Mouse (Mus musculus) CH12.LX (cell line): ENCODE results near the gene Zfp93. TPM values are rescaled to one million over a fixed set of nuclear protein-coding genes. Genes with fewer than 3 reads are reported as not detected.

Experiments
- DNase-seq: peaks from one replicate; pipeline ENCODE4 v3.0.0-alpha.2; 2013; ENCODE audit errors: extremely low read depth
- H3K27ac ChIP-seq: 2 replicates; pipeline ENCODE4 v1.5.1; 2012; ENCODE audit warnings: low read depth, mild to moderate bottlenecking, control low read depth, moderate library complexity; ENCODE audit not compliant: insufficient read depth
- H3K27me3 ChIP-seq: replicated peaks from 2 replicates; pipeline ENCODE3; 2012; ENCODE audit warnings: inconsistent platforms
- H3K36me3 ChIP-seq, 2 experiments: replicated peaks in 1 of 2; 2 replicates each; pipeline versions ENCODE3 to v1.6.1; 2012; ENCODE audit warnings: inconsistent platforms in 1 of 2, low read length in 1 of 2, mild to moderate bottlenecking in 1 of 2, mixed read lengths in 1 of 2, moderate library complexity in 1 of 2; ENCODE audit not compliant: control insufficient read depth in 1 of 2, insufficient read depth in 1 of 2
- H3K4me1 ChIP-seq, 2 experiments: 2 replicates each; pipeline ENCODE4 v1.6.1; 2012; ENCODE audit warnings: inconsistent platforms in 1 of 2, moderate library complexity in 1 of 2; ENCODE audit not compliant: insufficient read depth in 2 of 2, control insufficient read depth in 1 of 2
- H3K4me2 ChIP-seq: 2 replicates; pipeline ENCODE4 v1.6.1; 2012; ENCODE audit warnings: low read depth, mild to moderate bottlenecking, control low read depth; ENCODE audit not compliant: poor library complexity, insufficient read depth, severe bottlenecking
- H3K4me3 ChIP-seq, 3 experiments: fragments of 150-350 bp in 1 of 3; sonication (generic) in 1 of 3; replicated peaks in 1 of 3; 2 replicates each; pipeline versions ENCODE3 to v1.5.1; 2011 to 2012; ENCODE audit warnings: low read depth in 2 of 3, low read length in 2 of 3, mild to moderate bottlenecking in 2 of 3, moderate library complexity in 2 of 3, control low read depth in 1 of 3, improper control_type of control experiment in 1 of 3, inconsistent platforms in 1 of 3, mixed read lengths in 1 of 3; ENCODE audit not compliant: poor library complexity in 1 of 3
- H3K79me2 ChIP-seq: replicated peaks from 2 replicates; pipeline ENCODE4 v1.6.1; 2012; ENCODE audit warnings: mild to moderate bottlenecking, moderate library complexity; ENCODE audit not compliant: control insufficient read depth, poor library complexity, insufficient read depth, severe bottlenecking; ENCODE audit errors: extremely low read depth
- H3K9ac ChIP-seq: 2 replicates; pipeline ENCODE4 v1.6.1; 2012; ENCODE audit warnings: low read depth, mild to moderate bottlenecking, control low read depth, moderate library complexity; ENCODE audit not compliant: insufficient read depth
- H3K9me3 ChIP-seq: replicated peaks from 2 replicates; pipeline ENCODE3; 2012; ENCODE audit warnings: low read length, inconsistent platforms, mixed read lengths
- ELF1 ChIP-seq: IDR thresholded peaks from 2 replicates; pipeline ENCODE4 v1.6.1; 2014; ENCODE audit warnings: low read depth, mild to moderate bottlenecking, inconsistent platforms, low read length, improper control_type of control experiment
- EP300 ChIP-seq: IDR thresholded peaks from 2 replicates; pipeline ENCODE4 v1.6.1; 2011; ENCODE audit warnings: low read length, improper control_type of control experiment
- JUND ChIP-seq: conservative IDR thresholded peaks from 2 replicates; pipeline ENCODE4 v1.6.1; 2011; ENCODE audit warnings: low read depth, low read length, improper control_type of control experiment
- KAT2A ChIP-seq: IDR thresholded peaks from 2 replicates; pipeline ENCODE4 v1.6.1; 2012; ENCODE audit warnings: low read length, improper control_type of control experiment, inconsistent platforms; ENCODE audit not compliant: insufficient replicate concordance
- MAFK ChIP-seq: IDR thresholded peaks from 2 replicates; pipeline ENCODE4 v1.6.1; 2011; ENCODE audit warnings: low read length, improper control_type of control experiment; ENCODE audit not compliant: insufficient replicate concordance
- MEF2A ChIP-seq: IDR thresholded peaks from 2 replicates; pipeline ENCODE4 v1.6.1; 2014; ENCODE audit warnings: low read depth, mild to moderate bottlenecking, inconsistent platforms, low read length, improper control_type of control experiment, borderline replicate concordance
- NELFE ChIP-seq: IDR thresholded peaks from 2 replicates; pipeline ENCODE4 v1.6.1; 2011; ENCODE audit warnings: low read depth, low read length, improper control_type of control experiment
- SIN3A ChIP-seq: IDR thresholded peaks from 2 replicates; pipeline ENCODE4 v1.6.1; 2012; ENCODE audit warnings: low read length, improper control_type of control experiment, inconsistent platforms
- TCF12 ChIP-seq: IDR thresholded peaks from 2 replicates; pipeline ENCODE4 v1.6.1; 2014; ENCODE audit warnings: low read depth, mild to moderate bottlenecking, inconsistent platforms, low read length, improper control_type of control experiment
- ZKSCAN1 ChIP-seq: IDR thresholded peaks from 2 replicates; pipeline ENCODE4 v1.6.1; 2012; ENCODE audit warnings: low read depth, inconsistent platforms, low read length, improper control_type of control experiment, borderline replicate concordance
- dilution Hi-C: fragments of 300-500 bp; cut with MboI; formaldehyde crosslinking; loops from 2 replicates; pipeline ENCODE4 v1.14.3; 2020; ENCODE audit warnings: low sequenced_read_pairs; ENCODE audit not compliant: extremely low pct_unique_long_range_greater_than_20kb, extremely low pct_ligation_motif_present
- in situ Hi-C: fragments of 300-500 bp; cut with MboI; formaldehyde crosslinking; loops from 3 replicates; pipeline ENCODE4 v1.14.3; 2019; ENCODE audit warnings: low sequenced_read_pairs, low pct_ligation_motif_present, low pct_unique_long_range_greater_than_20kb, mixed read lengths
- polyA plus RNA-seq: library from polyadenylated mRNA; unstranded; fragments of >175 nt; gene quantifications from 2 replicates; pipeline ENCODE4 v1.2.1, GENCODE M21; 2012; ENCODE audit warnings: low read depth; ENCODE audit not compliant: insufficient read length
- total RNA-seq, 2 experiments: library from RNA; depleted of rRNA; stranded (reverse); fragments of 300-350 nt in 1 of 2; fragments of >200 nt in 1 of 2; gene quantifications; 2 replicates each; pipeline ENCODE4 v1.2.3; 2012 to 2014

Zfp93 gene
- total and polyA plus RNA-seq, 3 experiments: 0.11 to 0.30 (median 0.21) TPM

DNA sequence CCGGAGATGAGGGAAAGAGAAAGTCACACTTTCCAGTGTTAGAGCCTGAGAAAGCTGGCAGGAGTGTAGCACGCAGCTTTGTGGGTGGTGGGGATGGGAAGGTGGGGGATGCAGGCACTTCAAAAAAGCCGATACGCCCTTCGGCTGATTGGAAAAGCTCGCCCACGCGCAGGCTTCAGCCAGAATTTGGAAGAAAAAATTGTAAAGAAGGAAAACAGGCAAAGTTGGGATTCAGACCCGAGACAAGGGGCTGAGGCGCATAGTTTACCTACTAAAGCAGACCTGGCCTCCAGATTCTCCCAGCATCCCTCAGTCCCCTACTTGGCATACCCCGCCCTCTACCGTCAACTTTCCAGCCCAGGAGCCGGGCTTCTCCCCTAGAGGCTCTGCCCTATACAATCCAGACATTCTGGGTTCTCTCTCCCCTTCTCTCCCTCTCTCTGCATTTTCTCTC lies 55.5 kb downstream of the Zfp93 start:
- in situ Hi-C loops: no loop called here
- Histone ChIP-seq H3K4me2 (no peak overlapping the region), H3K4me3 (no peak overlapping the region), H3K9ac (no peak overlapping the region), H3K9me3 (peaks cover 17% of the 10 kb centered on the region), H3K36me3 (no peaks in the 10 kb centered on the region), H3K27me3 (peaks cover 53% of the 10 kb centered on the region), H3K4me1 (no peaks in the 10 kb centered on the region), H3K79me2 (no peaks in the 10 kb centered on the region), H3K27ac (no peak overlapping the region)
- DNase-seq: no peak
- dilution Hi-C loops: no loop called here
- TF ChIP-seq SIN3A: no peak
- TF ChIP-seq MEF2A: no peak
- no peak for TF ChIP-seq ZKSCAN1
- no peak for TF ChIP-seq MAFK
- TF ChIP-seq NELFE: no peak
- TF ChIP-seq ELF1: no peak
- TF ChIP-seq EP300: no peak
- no peak for TF ChIP-seq KAT2A

DNA sequence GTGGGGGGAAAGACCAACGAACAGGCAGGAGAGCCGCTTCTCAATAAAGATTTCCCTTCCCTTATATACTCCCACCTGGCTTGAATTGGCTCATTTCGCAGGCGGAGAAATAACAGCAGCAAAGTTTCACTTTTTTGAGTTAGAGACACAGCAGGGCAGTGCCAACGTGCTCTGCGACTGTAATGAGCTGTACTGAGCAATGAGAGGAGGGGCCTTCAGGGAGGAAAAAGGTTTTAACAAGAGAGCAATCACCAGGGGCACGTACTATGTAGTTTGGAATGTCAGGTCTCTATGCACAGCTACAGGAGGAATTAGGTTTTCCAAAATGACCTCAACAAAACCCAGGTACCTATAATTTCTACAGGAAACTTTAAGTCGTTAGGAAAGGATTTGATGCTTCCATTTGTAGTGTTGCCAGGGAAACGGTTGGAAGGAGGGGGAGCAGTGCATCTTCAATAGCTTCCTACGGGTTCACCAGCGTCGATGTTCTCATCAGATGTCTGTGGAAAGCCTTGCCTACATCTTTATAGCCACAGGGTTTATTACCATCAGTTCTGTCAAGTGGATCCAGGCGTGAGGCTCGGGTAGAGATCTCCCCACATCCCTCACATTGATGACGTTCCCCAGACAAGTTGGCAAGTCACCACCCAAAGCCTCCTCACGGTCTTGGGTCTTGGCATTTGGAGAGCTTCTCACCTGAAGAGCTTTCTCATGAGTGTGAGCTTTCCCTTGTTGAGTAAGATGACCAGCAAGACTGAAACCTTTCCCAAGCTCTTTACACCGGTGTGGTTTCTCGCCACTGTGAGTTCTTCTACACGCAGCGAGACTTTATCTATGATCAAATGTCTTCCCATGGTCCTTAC lies 56.3 kb downstream of the Zfp93 start:
- H3K4me1 ChIP-seq: no peaks in the 10 kb centered on the region

More for the DNA sequence above, 56.3 kb downstream of the Zfp93 start:
- H3K4me2 ChIP-seq: no peak overlapping the region
- TF ChIP-seq JUND (no peak), ELF1 (no peak), TCF12 (no peak), EP300 (no peak)
- H3K27me3 ChIP-seq: peaks cover 52% of the 10 kb centered on the region
- DNase-seq: no peak
- H3K79me2 ChIP-seq: no peaks in the 10 kb centered on the region
- H3K9ac ChIP-seq: no peak overlapping the region
- no peak overlapping the region for H3K27ac ChIP-seq
- no peaks in the 10 kb centered on the region for H3K36me3 ChIP-seq
- H3K9me3 ChIP-seq: peaks cover 17% of the 10 kb centered on the region
- in situ Hi-C loops: no loop called here
- dilution Hi-C loops: no loop called here
- H3K4me3 ChIP-seq: no peak overlapping the region

Other genes with a start within 250 kb of the Zfp93 start
- not detected in 2 replicates for gene Vmn1r183, start 217.2 kb upstream of the Zfp93 start, total RNA-seq (2012; rRNA removed)
- gene Vmn1r183, start 217.2 kb upstream of the Zfp93 start, total RNA-seq (2014; rRNA removed): not detected in 2 replicates
- gene Vmn1r183, start 217.2 kb upstream of the Zfp93 start, polyA plus RNA-seq: not detected in 2 replicates
- 14.0 and 16.4 TPM in 2 replicates for gene Zfp180, start 188.5 kb upstream of the Zfp93 start, total RNA-seq (2012; rRNA removed)
- 12.6 and 14.5 TPM in 2 replicates for gene Zfp180, start 188.5 kb upstream of the Zfp93 start, total RNA-seq (2014; rRNA removed)
- gene Zfp180, start 188.5 kb upstream of the Zfp93 start, polyA plus RNA-seq: 11.4 TPM in 2 replicates
- 0.29 and 0.42 TPM in 2 replicates for gene Zfp112, start 158.1 kb upstream of the Zfp93 start, total RNA-seq (2012; rRNA removed)
- 0.46 and 0.55 TPM in 2 replicates for gene Zfp112, start 158.1 kb upstream of the Zfp93 start, total RNA-seq (2014; rRNA removed)
- gene Zfp112, start 158.1 kb upstream of the Zfp93 start, polyA plus RNA-seq: 0.40 and 0.53 TPM in 2 replicates
- 6.7 and 7.3 TPM in 2 replicates for gene Zfp235, start 136.3 kb upstream of the Zfp93 start, total RNA-seq (2012; rRNA removed)
- 5.6 and 5.9 TPM in 2 replicates for gene Zfp235, start 136.3 kb upstream of the Zfp93 start, total RNA-seq (2014; rRNA removed)
- 2.8 and 3.4 TPM in 2 replicates for gene Zfp235, start 136.3 kb upstream of the Zfp93 start, polyA plus RNA-seq
- gene Zfp114, start 95.4 kb upstream of the Zfp93 start, total RNA-seq (2012; rRNA removed): not detected in 2 replicates
- not detected in 2 replicates for gene Zfp114, start 95.4 kb upstream of the Zfp93 start, total RNA-seq (2014; rRNA removed)
- not detected in 2 replicates for gene Zfp114, start 95.4 kb upstream of the Zfp93 start, polyA plus RNA-seq
- not detected in 2 replicates for gene Zfp111, start 59.0 kb upstream of the Zfp93 start, total RNA-seq (2012; rRNA removed)
- not detected in 2 replicates for gene Zfp111, start 59.0 kb upstream of the Zfp93 start, total RNA-seq (2014; rRNA removed)
- gene Zfp111, start 59.0 kb upstream of the Zfp93 start, polyA plus RNA-seq: not detected in 2 replicates
- not detected in 2 replicates for gene Zfp109, start 32.9 kb upstream of the Zfp93 start, total RNA-seq (2012; rRNA removed)
- gene Zfp109, start 32.9 kb upstream of the Zfp93 start, total RNA-seq (2014; rRNA removed): not detected in 2 replicates
- gene Zfp109, start 32.9 kb upstream of the Zfp93 start, polyA plus RNA-seq: not detected in 2 replicates
- not detected in 2 replicates for gene Zfp108, start 15.6 kb upstream of the Zfp93 start, total RNA-seq (2012; rRNA removed)
- gene Zfp108, start 15.6 kb upstream of the Zfp93 start, total RNA-seq (2014; rRNA removed): not detected in 2 replicates
- gene Zfp108, start 15.6 kb upstream of the Zfp93 start, polyA plus RNA-seq: not detected in 2 replicates
- 1.4 and 3.3 TPM in 2 replicates for gene Zfp61, start 30.8 kb downstream of the Zfp93 start, total RNA-seq (2012; rRNA removed)
- 3.2 and 3.8 TPM in 2 replicates for gene Zfp61, start 30.8 kb downstream of the Zfp93 start, total RNA-seq (2014; rRNA removed)
- 2.0 and 2.3 TPM in 2 replicates for gene Zfp61, start 30.8 kb downstream of the Zfp93 start, polyA plus RNA-seq
- gene Zfp94, start 46.2 kb downstream of the Zfp93 start, total RNA-seq (2012; rRNA removed): 6.0 and 6.7 TPM in 2 replicates
- 4.5 and 5.8 TPM in 2 replicates for gene Zfp94, start 46.2 kb downstream of the Zfp93 start, total RNA-seq (2014; rRNA removed)
- 3.3 and 4.7 TPM in 2 replicates for gene Zfp94, start 46.2 kb downstream of the Zfp93 start, polyA plus RNA-seq
- not detected in 2 replicates for gene Tescl, start 63.5 kb downstream of the Zfp93 start, total RNA-seq (2012; rRNA removed)
- gene Tescl, start 63.5 kb downstream of the Zfp93 start, total RNA-seq (2014; rRNA removed): not detected in 2 replicates
- not detected in 2 replicates for gene Tescl, start 63.5 kb downstream of the Zfp93 start, polyA plus RNA-seq
- not detected in 2 replicates for gene Lypd5, start 78.8 kb downstream of the Zfp93 start, total RNA-seq (2012; rRNA removed)
- gene Lypd5, start 78.8 kb downstream of the Zfp93 start, total RNA-seq (2014; rRNA removed): not detected in 2 replicates
- gene Lypd5, start 78.8 kb downstream of the Zfp93 start, polyA plus RNA-seq: not detected in 2 replicates
- 7.6 and 10.5 TPM in 2 replicates for gene Kcnn4, start 99.8 kb downstream of the Zfp93 start, total RNA-seq (2012; rRNA removed)
- gene Kcnn4, start 99.8 kb downstream of the Zfp93 start, total RNA-seq (2014; rRNA removed): 12.9 and 14.3 TPM in 2 replicates
- gene Kcnn4, start 99.8 kb downstream of the Zfp93 start, polyA plus RNA-seq: 8.2 and 10.6 TPM in 2 replicates
- gene Smg9, start 129.2 kb downstream of the Zfp93 start, total RNA-seq (2012; rRNA removed): 19.1 and 20.5 TPM in 2 replicates
- gene Smg9, start 129.2 kb downstream of the Zfp93 start, total RNA-seq (2014; rRNA removed): 16.9 and 19.9 TPM in 2 replicates
- gene Smg9, start 129.2 kb downstream of the Zfp93 start, polyA plus RNA-seq: 24.6 and 26.8 TPM in 2 replicates
- gene Irgc1, start 181.9 kb downstream of the Zfp93 start, total RNA-seq (2012; rRNA removed): not detected in 2 replicates
- not detected in 2 replicates for gene Irgc1, start 181.9 kb downstream of the Zfp93 start, total RNA-seq (2014; rRNA removed)
- not detected in 2 replicates for gene Irgc1, start 181.9 kb downstream of the Zfp93 start, polyA plus RNA-seq
- 0.13 and 0.29 TPM in 2 replicates for gene Plaur, start 192.1 kb downstream of the Zfp93 start, total RNA-seq (2012; rRNA removed)
- gene Plaur, start 192.1 kb downstream of the Zfp93 start, total RNA-seq (2014; rRNA removed): 0.69 and 0.72 TPM in 2 replicates
- 0.26 and 0.57 TPM in 2 replicates for gene Plaur, start 192.1 kb downstream of the Zfp93 start, polyA plus RNA-seq
- gene Cadm4, start 211.6 kb downstream of the Zfp93 start, total RNA-seq (2012; rRNA removed): 0.38 and 0.59 TPM in 2 replicates
- 0.16 and 0.34 TPM in 2 replicates for gene Cadm4, start 211.6 kb downstream of the Zfp93 start, total RNA-seq (2014; rRNA removed)
- gene Cadm4, start 211.6 kb downstream of the Zfp93 start, polyA plus RNA-seq: 0.36 and 0.56 TPM in 2 replicates
- gene Zfp428, start 236.6 kb downstream of the Zfp93 start, total RNA-seq (2012; rRNA removed): 11.1 and 14.1 TPM in 2 replicates
- 16.0 and 20.4 TPM in 2 replicates for gene Zfp428, start 236.6 kb downstream of the Zfp93 start, total RNA-seq (2014; rRNA removed)
- 14.3 and 15.1 TPM in 2 replicates for gene Zfp428, start 236.6 kb downstream of the Zfp93 start, polyA plus RNA-seq
- 0.08 and 0.17 TPM in 2 replicates for gene AC161166.1, start 242.0 kb downstream of the Zfp93 start, total RNA-seq (2012; rRNA removed)
- not detected in 2 replicates for gene AC161166.1, start 242.0 kb downstream of the Zfp93 start, total RNA-seq (2014; rRNA removed)
- gene AC161166.1, start 242.0 kb downstream of the Zfp93 start, polyA plus RNA-seq: 0.26 TPM in 1 of 2 replicates, not detected in the other